Mouse (Mus musculus) small intestine, adult 2 months (tissue): ENCODE data around the gene Trem1. TPM values are rescaled to one million over a fixed set of nuclear protein-coding genes. Genes with fewer than 3 reads are reported as not detected.

ENCODE experiments used
- H3K27ac ChIP-seq: fragments of 200-500 bp; 2 replicates; pipeline ENCODE4 v1.5.1; 2012; ENCODE audit warnings: low read depth, low read length, control low read depth, inconsistent platforms; ENCODE audit not compliant: insufficient read depth
- H3K27me3 ChIP-seq: fragments of 200-500 bp; 2 replicates; pipeline ENCODE4 v1.6.1; 2012; ENCODE audit warnings: mild to moderate bottlenecking, moderate library complexity, low read length, inconsistent platforms; ENCODE audit not compliant: control insufficient read depth, insufficient read depth
- H3K36me3 ChIP-seq: fragments of 200-500 bp; 2 replicates; pipeline ENCODE4 v1.6.1; 2012; ENCODE audit warnings: mild to moderate bottlenecking, low read length, control low read depth, inconsistent platforms; ENCODE audit not compliant: control insufficient read depth, insufficient read depth
- H3K4me1 ChIP-seq: fragments of 200-500 bp; 2 replicates; pipeline ENCODE4 v1.6.1; 2012; ENCODE audit warnings: low read length, inconsistent platforms, mixed read lengths; ENCODE audit not compliant: control insufficient read depth, insufficient read depth, insufficient read length
- H3K4me3 ChIP-seq: fragments of 200-500 bp; 2 replicates; pipeline ENCODE4 v1.5.1; 2012; ENCODE audit warnings: low read depth, mild to moderate bottlenecking, control low read depth, inconsistent platforms, low read length, moderate library complexity
- CTCF ChIP-seq: fragments of 200-500 bp; IDR thresholded peaks from 2 replicates; pipeline ENCODE4 v1.5.1; 2012; ENCODE audit warnings: low read depth, mild to moderate bottlenecking, control low read depth, inconsistent platforms, low read length, moderate library complexity, mixed read lengths; ENCODE audit not compliant: insufficient replicate concordance, insufficient read length; ENCODE audit errors: extremely low read depth
- POLR2A ChIP-seq: fragments of 200-500 bp; IDR thresholded peaks from 2 replicates; pipeline ENCODE4 v1.6.1; 2012; ENCODE audit warnings: low read depth, mild to moderate bottlenecking, control low read depth, inconsistent platforms, low read length, moderate library complexity
- WGBS: fragments of 180-500 bp; shearing (Covaris S2); methylation state at CpG from one replicate; pipeline ENCODE4 v1.1.7; 2018; 5-methylcytosine and 5-hydroxymethylcytosine counted together
- polyA plus RNA-seq: library from polyadenylated mRNA; depleted of rRNA; stranded (reverse); fragments of >200 nt; gene quantifications from 2 replicates; pipeline ENCODE4 v1.2.3, GENCODE M21; 2012

The Trem1 gene
- polyA plus RNA-seq, 1 experiment = 0.11 TPM

DNA sequence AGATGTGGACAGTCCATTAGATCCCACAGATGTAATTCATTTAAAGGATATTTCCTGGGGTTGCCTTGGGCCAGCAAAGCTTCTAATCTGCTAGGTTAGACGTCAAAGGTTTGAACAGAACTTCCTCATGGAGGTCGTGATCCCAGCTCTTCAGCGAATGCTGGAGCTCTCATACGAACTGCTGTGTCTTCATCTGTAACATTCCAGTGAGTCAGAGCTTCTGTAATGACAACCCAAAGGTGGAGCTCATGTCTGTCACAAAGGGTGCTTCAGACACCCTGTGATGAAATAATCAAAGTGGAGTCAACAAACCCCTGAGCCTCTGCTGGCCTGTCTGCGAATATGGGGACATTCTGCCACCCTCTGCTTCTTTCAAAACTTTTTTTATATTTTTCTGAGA is 2.0 kb downstream of the Trem1 start:
- no peaks in the 10 kb centered on the region for H3K27me3 ChIP-seq
- H3K36me3 ChIP-seq = no peaks in the 10 kb centered on the region
- 55% methylated on average over 5 of the region's 5 CpGs for WGBS
- H3K4me3 ChIP-seq = no peak overlapping the region
- no peak overlapping the region for H3K27ac ChIP-seq
- TF ChIP-seq POLR2A (no peak), CTCF (no peak)
- no peaks in the 10 kb centered on the region for H3K4me1 ChIP-seq

DNA sequence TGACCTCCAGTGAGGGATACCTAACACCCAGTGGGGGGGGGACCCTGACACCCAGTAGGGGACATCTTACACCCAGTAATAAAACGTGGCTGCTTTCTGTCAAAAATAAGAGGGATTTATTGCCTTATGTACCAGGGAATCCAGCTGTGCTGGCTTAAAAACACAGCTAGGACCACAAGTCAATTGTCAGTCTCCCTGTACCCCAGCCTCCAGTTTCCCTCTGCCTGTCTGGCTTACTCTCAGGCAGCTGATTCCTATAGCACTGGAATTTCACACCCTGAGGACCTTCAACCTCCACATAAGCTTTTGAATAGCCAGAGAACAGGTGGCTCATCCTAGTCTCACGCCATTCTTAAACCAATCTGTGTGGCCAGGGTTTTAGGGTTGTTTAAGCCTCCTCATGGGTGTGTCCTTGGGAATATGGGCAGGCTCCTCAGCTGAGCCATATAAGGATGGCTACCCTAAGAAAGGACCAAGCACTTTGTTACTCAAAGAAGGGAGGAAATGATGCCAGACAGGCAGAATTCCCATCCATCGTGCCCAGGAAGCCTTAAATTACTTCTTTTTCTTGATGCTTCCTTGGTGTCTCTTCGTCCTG is 3.3 kb downstream of the Trem1 start:
- TF ChIP-seq POLR2A (no peak), CTCF (no peak)
- no peaks in the 10 kb centered on the region for H3K4me1 ChIP-seq
- no peaks in the 10 kb centered on the region for H3K27me3 ChIP-seq
- H3K27ac ChIP-seq = no peak overlapping the region
- no peak overlapping the region for H3K4me3 ChIP-seq
- 58% methylated on average over 4 of the region's 4 CpGs for WGBS
- no peaks in the 10 kb centered on the region for H3K36me3 ChIP-seq

DNA sequence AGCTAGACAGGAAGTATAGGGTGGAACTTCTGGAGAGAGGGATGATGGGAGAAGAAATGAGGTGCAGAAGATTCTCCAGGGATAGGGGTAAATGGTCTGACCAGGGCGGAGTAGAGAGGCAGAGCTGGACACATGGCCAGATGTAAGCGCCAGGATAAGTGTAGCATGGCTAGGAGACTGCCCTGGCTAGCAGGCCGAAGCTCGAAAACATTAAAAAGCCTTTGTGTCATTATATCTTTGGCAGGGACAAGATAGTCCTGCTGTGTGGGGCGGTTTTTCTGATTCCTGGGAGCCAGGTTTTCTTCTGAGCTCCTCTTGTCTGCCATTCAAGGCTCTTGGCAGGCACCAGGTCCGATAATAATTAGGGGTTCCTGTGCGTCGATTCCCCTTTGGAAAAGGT is 5.1 kb downstream of the Trem1 start:
- no peaks in the 10 kb centered on the region for H3K36me3 ChIP-seq
- H3K27ac ChIP-seq = no peak overlapping the region
- TF ChIP-seq CTCF (no peak), POLR2A (no peak)
- no peak overlapping the region for H3K4me3 ChIP-seq
- no peaks in the 10 kb centered on the region for H3K27me3 ChIP-seq
- 95% methylated on average over 8 of the region's 8 CpGs for WGBS
- H3K4me1 ChIP-seq = no peaks in the 10 kb centered on the region

DNA sequence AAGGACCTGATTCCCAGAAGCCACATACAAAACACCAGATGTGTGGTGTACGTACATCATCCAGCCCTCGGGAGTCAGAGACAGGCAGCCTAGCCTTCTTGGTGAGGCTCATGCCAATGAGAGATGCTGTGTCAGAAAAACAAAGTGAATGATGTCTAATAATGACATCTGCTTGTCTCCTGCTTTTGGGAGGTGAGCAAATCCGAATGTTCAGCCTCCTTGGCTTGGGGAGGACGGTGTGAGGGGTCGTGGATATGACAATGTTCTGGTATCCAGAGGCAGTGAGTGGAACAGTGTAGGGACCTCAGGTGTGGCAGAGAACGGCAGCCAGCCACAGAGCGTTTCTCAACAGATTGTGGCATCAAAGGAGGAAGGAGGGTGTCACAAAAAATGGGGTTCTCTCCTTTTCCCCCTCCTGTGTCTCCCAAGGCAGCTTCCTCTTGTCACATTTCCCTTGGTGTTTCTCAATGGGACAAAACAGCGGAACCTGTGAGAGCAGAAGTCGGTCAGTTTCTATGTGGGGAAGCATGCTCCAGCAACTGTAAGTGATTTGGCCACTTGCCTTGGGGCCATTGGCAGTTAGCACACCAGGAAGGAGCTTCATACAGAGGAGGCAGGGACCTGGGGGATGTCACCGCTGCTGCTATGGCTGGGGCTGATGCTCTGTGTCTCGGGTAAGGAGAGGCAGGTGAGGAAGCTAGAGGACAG is 14.8 kb downstream of the Trem1 start, which contains the start of gene Trem3:
Trem3 (plus strand) TSS at position 557 of the 708 bp plus-strand sequence.
- H3K4me1 ChIP-seq = no peaks in the 10 kb centered on the region
- 75% methylated on average over 11 of the region's 11 CpGs for WGBS
- H3K27ac ChIP-seq = no peak within 1 kb of the TSS
- no peaks in the 10 kb centered on the region for H3K36me3 ChIP-seq
- H3K4me3 ChIP-seq = no peak within 1 kb of the TSS
- TF ChIP-seq CTCF (no peak), POLR2A (no peak)
- H3K27me3 ChIP-seq = no peaks in the 10 kb centered on the region

DNA sequence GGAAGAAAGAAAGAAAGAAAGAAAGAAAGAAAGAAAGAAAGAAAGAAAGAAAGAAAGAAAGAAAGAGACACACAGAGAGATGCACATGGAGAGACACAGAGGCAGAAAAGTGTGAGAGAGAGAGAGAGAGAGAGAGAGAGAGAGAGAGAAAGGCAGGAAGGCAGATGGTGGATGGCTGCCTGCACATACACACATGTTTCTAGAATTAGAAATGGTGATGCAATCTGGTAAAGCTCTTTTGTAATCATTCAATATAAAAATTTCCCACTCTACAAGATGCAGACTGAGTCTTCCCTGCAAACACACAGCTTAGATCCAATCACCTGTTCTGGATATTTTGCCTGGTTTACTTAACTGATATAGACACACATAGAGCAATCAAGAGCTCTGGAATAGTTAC is 16.5 kb downstream of the Trem1 start:
- no peaks in the 10 kb centered on the region for H3K4me1 ChIP-seq
- no peaks in the 10 kb centered on the region for H3K27me3 ChIP-seq
- H3K36me3 ChIP-seq = no peaks in the 10 kb centered on the region
- TF ChIP-seq POLR2A (no peak), CTCF (no peak)
- no peak overlapping the region for H3K27ac ChIP-seq
- H3K4me3 ChIP-seq = no peak overlapping the region

DNA sequence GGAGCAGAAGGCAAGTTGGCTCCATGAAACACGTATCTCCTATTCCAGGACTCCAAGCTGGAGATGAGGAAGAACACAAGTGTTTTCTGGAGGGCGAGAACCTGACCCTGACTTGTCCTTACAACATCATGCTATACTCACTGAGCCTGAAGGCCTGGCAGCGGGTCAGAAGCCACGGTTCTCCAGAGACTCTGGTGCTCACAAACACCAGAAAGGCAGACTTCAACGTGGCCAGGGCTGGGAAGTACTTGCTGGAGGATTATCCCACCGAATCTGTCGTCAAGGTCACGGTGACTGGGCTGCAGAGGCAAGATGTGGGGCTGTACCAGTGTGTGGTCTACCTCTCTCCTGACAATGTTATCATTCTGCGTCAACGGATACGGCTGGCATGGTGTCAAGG is 16.9 kb downstream of the Trem1 start:
- H3K27ac ChIP-seq = no peak overlapping the region
- TF ChIP-seq CTCF (no peak), POLR2A (no peak)

DNA sequence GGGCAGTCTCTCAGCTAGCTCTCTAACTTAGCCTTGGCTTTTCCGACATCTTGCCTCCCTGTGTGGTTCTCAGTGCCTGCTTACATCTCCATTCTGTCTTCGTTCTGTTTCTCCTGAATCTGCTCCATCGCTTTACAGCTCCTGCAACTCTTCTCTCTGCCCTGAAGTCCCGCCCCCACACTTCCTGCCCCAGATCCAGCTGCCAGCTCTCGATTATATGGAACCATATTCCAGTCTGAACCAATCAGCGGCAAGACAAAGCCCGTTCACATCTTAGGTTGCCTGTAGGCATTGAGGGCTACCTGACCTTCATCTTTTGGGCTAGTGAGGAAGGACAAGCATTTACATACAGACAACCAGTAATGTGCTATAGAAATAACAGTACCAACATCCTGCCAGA is 18.1 kb downstream of the Trem1 start:
- Histone ChIP-seq H3K27ac (no peak overlapping the region), H3K27me3 (no peaks in the 10 kb centered on the region), H3K4me1 (no peaks in the 10 kb centered on the region), H3K4me3 (no peak overlapping the region), H3K36me3 (no peaks in the 10 kb centered on the region)
- WGBS = 85% methylated on average over 7 of the region's 7 CpGs
- TF ChIP-seq CTCF (no peak), POLR2A (no peak)

More for the DNA sequence above, 16.9 kb downstream of the Trem1 start:
- Histone ChIP-seq H3K4me3 (no peak overlapping the region), H3K27me3 (no peaks in the 10 kb centered on the region), H3K36me3 (no peaks in the 10 kb centered on the region), H3K4me1 (no peaks in the 10 kb centered on the region)
- WGBS = 55% methylated on average over 11 of the region's 11 CpGs
